Mouse (Mus musculus): ENCODE results near the gene Cst6. TPM values are rescaled to one million over a fixed set of nuclear protein-coding genes. Genes with fewer than 3 reads are reported as not detected.

The Cst6 gene
- total RNA-seq, 4 experiments from 2014 or later: 1.2 to 14.6 (median 6.8) TPM

Other genes starting within 250 kb of the Cst6 start
- gene Rab1b, start 242.5 kb downstream of the Cst6 start, total RNA-seq (2022): 100 to 1,000 TPM; 184 to 206 (median 197) TPM
- gene Klc2, start 231.0 kb downstream of the Cst6 start, total RNA-seq (2022): 10 to 100 TPM; 54.5 to 66.9 (median 61.4) TPM
- gene Pacs1, start 76.5 kb downstream of the Cst6 start, total RNA-seq (2022): 10 to 100 TPM; 23.9 to 35.0 (median 29.7) TPM
- gene Sf3b2, start 54.1 kb downstream of the Cst6 start, total RNA-seq (2022): 100 to 1,000 TPM; 179 to 198 (median 191) TPM
- gene Gal3st3, start 51.2 kb downstream of the Cst6 start, total RNA-seq (2022): under 1 TPM; 0.09 to 0.62 (median 0.30) TPM
- not detected for gene Catsper1, start 13.8 kb downstream of the Cst6 start, total RNA-seq (2022)
- 10 to 100 TPM; 22.2 to 26.7 (median 25.2) TPM for gene Eif1ad, start 17.2 kb upstream of the Cst6 start, total RNA-seq (2022)
- 100 to 1,000 TPM; 130 to 147 (median 140) TPM for gene Banf1, start 17.6 kb upstream of the Cst6 start, total RNA-seq (2022)
- gene Sart1, start 39.1 kb upstream of the Cst6 start, total RNA-seq (2022): 100 to 1,000 TPM in 2 of 4 experiments, 10 to 100 TPM in 2; 75.2 to 101 (median 98.6) TPM
- gene Tsga10ip, start 53.0 kb upstream of the Cst6 start, total RNA-seq (2022): under 1 TPM in 1 of 4 experiments, not detected in 3; 0.17 TPM
- gene Drap1, start 75.4 kb upstream of the Cst6 start, total RNA-seq (2022): 100 to 1,000 TPM; 272 to 295 (median 289) TPM
- gene AI837181, start 75.6 kb upstream of the Cst6 start, total RNA-seq (2022): 10 to 100 TPM; 52.2 to 59.2 (median 52.8) TPM
- gene Fosl1, start 98.0 kb upstream of the Cst6 start, total RNA-seq (2022): under 1 TPM in 3 of 4 experiments, not detected in 1; 0.22 to 0.86 (median 0.56) TPM
- gene Ccdc85b, start 108.3 kb upstream of the Cst6 start, total RNA-seq (2022): 10 to 100 TPM in 3 of 4 experiments, 1 to 10 TPM in 1; 8.9 to 12.4 (median 11.4) TPM
- gene Fibp, start 111.0 kb upstream of the Cst6 start, total RNA-seq (2022): 100 to 1,000 TPM in 2 of 4 experiments, 10 to 100 TPM in 2; 95.6 to 139 (median 110) TPM
- 1 to 10 TPM; 1.1 to 2.2 (median 1.6) TPM for gene Ctsw, start 118.9 kb upstream of the Cst6 start, total RNA-seq (2022)
- 100 to 1,000 TPM in 2 of 4 experiments, 10 to 100 TPM in 2; 64.9 to 173 (median 105) TPM for gene Efemp2, start 124.4 kb upstream of the Cst6 start, total RNA-seq (2022)
- 10 to 100 TPM; 25.8 to 40.4 (median 33.8) TPM for gene Mus81, start 138.8 kb upstream of the Cst6 start, total RNA-seq (2022)
- 100 to 1,000 TPM; 711 to 770 (median 737) TPM for gene Cfl1, start 140.9 kb upstream of the Cst6 start, total RNA-seq (2022)
- 10 to 100 TPM in 1 of 4 experiments, 1 to 10 TPM in 3; 2.2 to 10.4 (median 5.4) TPM for gene 1700020D05Rik, start 154.2 kb upstream of the Cst6 start, total RNA-seq (2022)
- 10 to 100 TPM; 13.4 to 35.0 (median 23.9) TPM for gene Snx32, start 161.0 kb upstream of the Cst6 start, total RNA-seq (2022)
- not detected for gene Ovol1, start 211.1 kb upstream of the Cst6 start, total RNA-seq (2022)
- 10 to 100 TPM; 10.8 to 15.7 (median 13.1) TPM for gene Ap5b1, start 218.5 kb upstream of the Cst6 start, total RNA-seq (2022)

Measured in adrenal gland, adult 8-10 months (tissue).